Mouse (Mus musculus): ENCODE measurements at regions not wholly inside any gene's neighbourhood (a gene's known extent, or its start where the extent isn't known, plus 50 kb on each side); places are given as distances from the start of the nearest gene placed in this dataset.

GRCm38 (mm10) chr10:26434586-26434985, 58.8 kb upstream of the L3mbtl3 start:
- DNase-seq, result no peak

GRCm38 (mm10) chr10:26440720-26441119, 64.9 kb upstream of the L3mbtl3 start:
- no peak for DNase-seq

GRCm38 (mm10) chr10:26484311-26484710, 108.5 kb upstream of the L3mbtl3 start:
- DNase-seq, result no peak

- DNase-seq, result no peak
Measured at GRCm38 (mm10) chr10:26491351-26491750, 115.6 kb upstream of the L3mbtl3 start.

GRCm38 (mm10) chr10:26492146-26492545, 116.4 kb upstream of the L3mbtl3 start:
- no peak for DNase-seq

GRCm38 (mm10) chr10:26492856-26493484, 117.2 kb upstream of the L3mbtl3 start:
- no peak for DNase-seq

GRCm38 (mm10) chr10:26493801-26494200, 118.0 kb upstream of the L3mbtl3 start:
- DNase-seq, result no peak

- DNase-seq, result no peak
Measured at GRCm38 (mm10) chr10:26494380-26494781, 118.6 kb upstream of the L3mbtl3 start.

GRCm38 (mm10) chr10:26500265-26500935, 124.6 kb upstream of the L3mbtl3 start:
- DNase-seq, result no peak

GRCm38 (mm10) chr10:26520879-26521278, 145.1 kb upstream of the L3mbtl3 start:
- DNase-seq, result no peak

GRCm38 (mm10) chr10:26525848-26526546, 150.2 kb upstream of the L3mbtl3 start:
- DNase-seq, result no peak

- no peak for DNase-seq
Measured at GRCm38 (mm10) chr10:26540189-26540588, 164.4 kb upstream of the L3mbtl3 start.

- DNase-seq, result no peak
Measured at GRCm38 (mm10) chr10:26544061-26544460, 168.3 kb upstream of the L3mbtl3 start.

- no peak for DNase-seq
Measured at GRCm38 (mm10) chr10:26544796-26545195, 169.0 kb upstream of the L3mbtl3 start.

- no peak for DNase-seq
Measured at GRCm38 (mm10) chr10:26556246-26556645, 180.5 kb upstream of the L3mbtl3 start.

- DNase-seq, result no peak
Measured at GRCm38 (mm10) chr10:26558118-26558517, 182.3 kb upstream of the L3mbtl3 start.

- no peak for DNase-seq
Measured at GRCm38 (mm10) chr10:26559323-26559722, 183.6 kb upstream of the L3mbtl3 start.

- no peak for DNase-seq
Measured at GRCm38 (mm10) chr10:26560456-26560855, 184.7 kb upstream of the L3mbtl3 start.

GRCm38 (mm10) chr10:26564462-26564861, 188.7 kb upstream of the L3mbtl3 start:
- DNase-seq, result peak; percentile 42

GRCm38 (mm10) chr10:26567613-26568012, 185.6 kb upstream of the Arhgap18 start:
- no peak for DNase-seq

- no peak for DNase-seq
Measured at GRCm38 (mm10) chr10:26570468-26570867, 182.8 kb upstream of the Arhgap18 start.

- DNase-seq, result no peak
Measured at GRCm38 (mm10) chr10:26571377-26571776, 181.8 kb upstream of the Arhgap18 start.

GRCm38 (mm10) chr10:26576153-26576552, 177.1 kb upstream of the Arhgap18 start:
- DNase-seq, result no peak

Data from gastrocnemius, postnatal 25 days (tissue).